Mouse (Mus musculus) ES-E14 (cell line): ENCODE data around the gene Arpc2. TPM values are rescaled to one million over a fixed set of nuclear protein-coding genes. Genes with fewer than 3 reads are reported as not detected.

ENCODE experiments used
- DNase-seq: peaks from one replicate; pipeline ENCODE4 v3.0.0-alpha.2; 2013; ENCODE audit warnings: low read depth, low spot score
- H3K27ac ChIP-seq: 2 replicates; pipeline ENCODE4 v1.5.1; 2012; ENCODE audit warnings: low read depth, mild to moderate bottlenecking, low read length, moderate library complexity, mixed read lengths; ENCODE audit not compliant: poor library complexity, insufficient read depth, severe bottlenecking
- H3K36me3 ChIP-seq: 2 replicates; pipeline ENCODE4 v1.6.1; 2012; ENCODE audit warnings: mild to moderate bottlenecking, low read length, moderate library complexity, mixed read lengths; ENCODE audit not compliant: control insufficient read depth, poor library complexity, insufficient read depth, severe bottlenecking
- H3K4me1 ChIP-seq, 2 experiments: fragments of 150-350 bp in 1 of 2; sonication (generic) in 1 of 2; 2 replicates each; pipeline ENCODE4 v1.6.1; 2012; ENCODE audit warnings: low read length in 2 of 2, mild to moderate bottlenecking in 1 of 2, mixed read lengths in 1 of 2; ENCODE audit not compliant: control insufficient read depth in 2 of 2, insufficient read depth in 2 of 2, poor library complexity in 1 of 2
- H3K4me3 ChIP-seq, 2 experiments: fragments of 150-350 bp in 1 of 2; sonication (generic) in 1 of 2; 2 replicates each; pipeline ENCODE4 v1.5.1; 2012; ENCODE audit warnings: low read length in 2 of 2, low read depth in 1 of 2, mild to moderate bottlenecking in 1 of 2, mixed read lengths in 1 of 2; ENCODE audit not compliant: insufficient read depth in 1 of 2, poor library complexity in 1 of 2, severe bottlenecking in 1 of 2
- H3K9ac ChIP-seq: 2 replicates; pipeline ENCODE4 v1.6.1; 2012; ENCODE audit warnings: low read depth, mild to moderate bottlenecking, low read length, mixed read lengths; ENCODE audit not compliant: poor library complexity, insufficient read depth, severe bottlenecking
- H3K9me3 ChIP-seq: fragments of 150-350 bp; sonication (generic); 2 replicates; pipeline ENCODE4 v1.6.1; 2012; ENCODE audit warnings: low read depth, mild to moderate bottlenecking, low read length; ENCODE audit not compliant: control insufficient read depth, insufficient read depth
- CHD2 ChIP-seq: IDR thresholded peaks from 2 replicates; pipeline ENCODE4 v1.6.1; 2014; ENCODE audit warnings: mild to moderate bottlenecking, low read depth, low read length, inconsistent platforms
- HCFC1 ChIP-seq: IDR thresholded peaks from 2 replicates; pipeline ENCODE4 v1.6.1; 2012; ENCODE audit warnings: low read length, inconsistent platforms, borderline replicate concordance; ENCODE audit not compliant: insufficient read depth
- MAFK ChIP-seq: IDR thresholded peaks from 2 replicates; pipeline ENCODE4 v1.6.1; 2014; ENCODE audit warnings: mild to moderate bottlenecking, low read depth, low read length, inconsistent platforms; ENCODE audit not compliant: insufficient read depth
- ZC3H11A ChIP-seq: IDR thresholded peaks from 2 replicates; pipeline ENCODE4 v1.6.1; 2012; ENCODE audit warnings: low read depth, mild to moderate bottlenecking, inconsistent platforms, low read length, borderline replicate concordance
- ZNF384 ChIP-seq: IDR thresholded peaks from 2 replicates; pipeline ENCODE4 v1.6.1; 2012; ENCODE audit warnings: low read depth, low read length, inconsistent platforms
- in situ Hi-C, 2 experiments: fragments of 600-800 bp; cut with MboI; formaldehyde crosslinking; loops; one replicate each; pipeline ENCODE4 v1.15.1; 2025; ENCODE audit warnings: low sequenced_read_pairs in 2 of 2, inconsistent platforms in 1 of 2; ENCODE audit not compliant: unreplicated experiment in 2 of 2
- total RNA-seq: library from RNA; depleted of rRNA; stranded (reverse); fragments of 300-350 nt; gene quantifications from 2 replicates; pipeline ENCODE4 v1.2.3, GENCODE M21; 2012

The Arpc2 gene
- total RNA-seq, 1 experiment: 100 TPM

GRCm38 (mm10) chr1:74296477-74296876 lies 60.6 kb downstream of the Arpc2 start:
- no peak for DNase-seq
- H3K4me3 ChIP-seq: no peak overlapping the region
- H3K4me1 ChIP-seq: peaks cover 5 to 10% of the 10 kb centered on the region in 2 experiments; a peak in 3 of 4 replicates
- no peak overlapping the region for H3K27ac ChIP-seq
- no peaks in the 10 kb centered on the region for H3K9me3 ChIP-seq
- peaks cover 16% of the 10 kb centered on the region for H3K36me3 ChIP-seq
- in situ Hi-C loops: no loop called here
- H3K9ac ChIP-seq: no peak overlapping the region
- no peak for TF ChIP-seq ZC3H11A
- TF ChIP-seq MAFK: no peak
- TF ChIP-seq HCFC1: no peak
- TF ChIP-seq CHD2: no peak
- TF ChIP-seq ZNF384: no peak

GRCm38 (mm10) chr1:74297269-74297668 lies 61.4 kb downstream of the Arpc2 start:
- DNase-seq: no peak
- H3K9ac ChIP-seq: no peak overlapping the region
- H3K9me3 ChIP-seq: no peaks in the 10 kb centered on the region
- in situ Hi-C loops: no loop called here
- H3K4me1 ChIP-seq: peaks cover 5 to 10% of the 10 kb centered on the region in 2 experiments; a peak in 3 of 4 replicates
- H3K36me3 ChIP-seq: peaks cover 15% of the 10 kb centered on the region
- H3K4me3 ChIP-seq: no peak overlapping the region
- no peak overlapping the region for H3K27ac ChIP-seq
- no peak for TF ChIP-seq MAFK
- no peak for TF ChIP-seq ZNF384
- no peak for TF ChIP-seq HCFC1
- no peak for TF ChIP-seq CHD2
- no peak for TF ChIP-seq ZC3H11A

GRCm38 (mm10) chr1:74298157-74298750 lies 62.4 kb downstream of the Arpc2 start:
- peaks cover 7% of the 10 kb centered on the region; the same call in 1 of the 2 replicates for H3K36me3 ChIP-seq
- H3K4me3 ChIP-seq: no peak overlapping the region
- TF ChIP-seq CHD2: no peak
- no peak for TF ChIP-seq ZNF384
- no peak for TF ChIP-seq HCFC1
- TF ChIP-seq ZC3H11A: no peak
- TF ChIP-seq MAFK: no peak
- H3K4me1 ChIP-seq: peaks cover 5 to 14% of the 10 kb centered on the region in 2 experiments; a peak in 3 of 4 replicates
- DNase-seq: no peak
- H3K27ac ChIP-seq: no peak overlapping the region
- H3K9ac ChIP-seq: no peak overlapping the region
- in situ Hi-C loops: no loop called here
- no peaks in the 10 kb centered on the region for H3K9me3 ChIP-seq

GRCm38 (mm10) chr1:74298996-74299395 lies 63.1 kb downstream of the Arpc2 start:
- Histone ChIP-seq H3K27ac (no peak overlapping the region), H3K36me3 (peaks cover 6% of the 10 kb centered on the region; the same call in 1 of the 2 replicates), H3K9me3 (no peaks in the 10 kb centered on the region), H3K4me1 (peaks cover 5 to 14% of the 10 kb centered on the region in 2 experiments; a peak in 3 of 4 replicates), H3K9ac (no peak overlapping the region), H3K4me3 (no peak overlapping the region)
- TF ChIP-seq MAFK (no peak), ZC3H11A (no peak), CHD2 (no peak), ZNF384 (no peak), HCFC1 (no peak)
- no peak for DNase-seq
- in situ Hi-C loops: no loop called here
